Mouse (Mus musculus) kidney, adult 2 months (tissue): ENCODE results near the gene Nectin4. TPM values are rescaled to one million over a fixed set of nuclear protein-coding genes. Genes with fewer than 3 reads are reported as not detected.

ENCODE experiments used
- DNase-seq: peaks from one replicate; pipeline ENCODE4 v3.0.0; 2021
- H3K27ac ChIP-seq: fragments of 200-500 bp; 2 replicates; pipeline ENCODE4 v1.5.1; 2012; ENCODE audit warnings: low read depth, low read length, control low read depth, inconsistent platforms; ENCODE audit not compliant: insufficient read depth
- H3K27me3 ChIP-seq: fragments of 200-500 bp; replicated peaks from 2 replicates; pipeline ENCODE4 v1.6.1; 2012; ENCODE audit warnings: mild to moderate bottlenecking, moderate library complexity, low read length, inconsistent platforms; ENCODE audit not compliant: control insufficient read depth, insufficient read depth
- H3K36me3 ChIP-seq: fragments of 200-500 bp; 2 replicates; pipeline ENCODE4 v1.6.1; 2012; ENCODE audit warnings: mild to moderate bottlenecking, moderate library complexity, low read length, inconsistent platforms; ENCODE audit not compliant: control insufficient read depth, insufficient read depth
- H3K4me1 ChIP-seq: fragments of 200-500 bp; 2 replicates; pipeline ENCODE4 v1.6.1; 2011; ENCODE audit warnings: low read length; ENCODE audit not compliant: control insufficient read depth, insufficient read depth
- H3K4me3 ChIP-seq: fragments of 200-500 bp; 2 replicates; pipeline ENCODE4 v1.5.1; 2011; ENCODE audit warnings: mild to moderate bottlenecking, low read depth, low read length, control low read depth; ENCODE audit not compliant: insufficient read depth
- CTCF ChIP-seq: fragments of 200-500 bp; conservative IDR thresholded peaks from 2 replicates; pipeline ENCODE4 v1.5.1; 2011; ENCODE audit warnings: low read depth, mild to moderate bottlenecking, control low read depth, low read length, moderate library complexity, mixed read lengths; ENCODE audit not compliant: insufficient read depth, insufficient read length
- POLR2A ChIP-seq: fragments of 200-500 bp; IDR thresholded peaks from one replicate; pipeline ENCODE4 v1.6.1; 2011; ENCODE audit warnings: low read depth, low read length, control low read depth
- WGBS: fragments of 180-500 bp; shearing (Covaris S2); methylation state at CpG from one replicate; pipeline ENCODE4 v1.1.7; 2018; 5-methylcytosine and 5-hydroxymethylcytosine counted together
- polyA plus RNA-seq: library from polyadenylated mRNA; depleted of rRNA; stranded (reverse); fragments of >200 nt; gene quantifications from 2 replicates; pipeline ENCODE4 v1.2.3, GENCODE M21; 2012

The Nectin4 gene
- polyA plus RNA-seq, 1 experiment: 2.3 TPM

- peak overlapping the region; percentile 11; the same call in 1 of the 2 replicates for H3K27ac ChIP-seq
- 8% methylated on average over 26 of the region's 26 CpGs for WGBS
- no peak for TF ChIP-seq CTCF
- TF ChIP-seq POLR2A: no peak
- H3K27me3 ChIP-seq: no peaks in the 10 kb centered on the region
- H3K36me3 ChIP-seq: no peaks in the 10 kb centered on the region
- DNase-seq: no peak
- peak overlapping the region; percentile 69 for H3K4me3 ChIP-seq
- H3K4me1 ChIP-seq: no peaks in the 10 kb centered on the region; the same call in 1 of the 2 replicates
These were observed 9.6 kb upstream of the Nectin4 start for GRCm38 (mm10) chr1:171360253-171360652.

GRCm38 (mm10) chr1:171360656-171361055 lies 9.2 kb upstream of the Nectin4 start, which contains the start of gene Klhdc9:
Klhdc9 (minus strand) TSS chr1:171360798.
- Histone ChIP-seq H3K27me3 (no peaks in the 10 kb centered on the region), H3K4me1 (no peaks in the 10 kb centered on the region; the same call in 1 of the 2 replicates), H3K36me3 (no peaks in the 10 kb centered on the region), H3K4me3 (peak within 1 kb of the TSS; percentile 69), H3K27ac (peak within 1 kb of the TSS; percentile 58; the same call in 1 of the 2 replicates)
- TF ChIP-seq CTCF: no peak
- no peak for TF ChIP-seq POLR2A
- WGBS: 2% methylated on average over 21 of the region's 21 CpGs
- DNase-seq: peak; percentile 90

- H3K36me3 ChIP-seq: no peaks in the 10 kb centered on the region
- peak; percentile 78 for DNase-seq
- no peaks in the 10 kb centered on the region for H3K27me3 ChIP-seq
- no peaks in the 10 kb centered on the region; the same call in 1 of the 2 replicates for H3K4me1 ChIP-seq
- H3K4me3 ChIP-seq: peak overlapping the region; percentile 69
- 37% methylated on average over 16 of the region's 16 CpGs for WGBS
- H3K27ac ChIP-seq: peak overlapping the region; percentile 58; the same call in 1 of the 2 replicates
- TF ChIP-seq POLR2A: no peak
- peak; percentile 86 for TF ChIP-seq CTCF
These were observed 8.5 kb upstream of the Nectin4 start for GRCm38 (mm10) chr1:171361106-171362103.

- no peaks in the 10 kb centered on the region for H3K36me3 ChIP-seq
- TF ChIP-seq POLR2A: no peak
- no peak for TF ChIP-seq CTCF
- H3K4me1 ChIP-seq: no peaks in the 10 kb centered on the region; the same call in 1 of the 2 replicates
- no peak overlapping the region for H3K27ac ChIP-seq
- 67% methylated on average over 7 of the region's 7 CpGs for WGBS
- H3K4me3 ChIP-seq: no peak overlapping the region
- DNase-seq: no peak
- no peaks in the 10 kb centered on the region for H3K27me3 ChIP-seq
These were observed 4.0 kb upstream of the Nectin4 start for GRCm38 (mm10) chr1:171365934-171366333.

- H3K36me3 ChIP-seq: no peaks in the 10 kb centered on the region
- DNase-seq: no peak
- 76% methylated on average over 3 of the region's 3 CpGs for WGBS
These were observed 3.0 kb downstream of the Nectin4 start for GRCm38 (mm10) chr1:171372880-171373279.

GRCm38 (mm10) chr1:171373946-171374345 lies 4.0 kb downstream of the Nectin4 start:
- WGBS: 7% methylated on average over 4 of the region's 4 CpGs
- Histone ChIP-seq H3K27ac (no peak overlapping the region), H3K4me3 (no peak overlapping the region), H3K4me1 (no peaks in the 10 kb centered on the region; the same call in 1 of the 2 replicates), H3K27me3 (no peaks in the 10 kb centered on the region), H3K36me3 (no peaks in the 10 kb centered on the region)
- DNase-seq: no peak
- TF ChIP-seq POLR2A (no peak), CTCF (no peak)

More at GRCm38 (mm10) chr1:171372880-171373279, 3.0 kb downstream of the Nectin4 start:
- H3K4me1 ChIP-seq: no peaks in the 10 kb centered on the region; the same call in 1 of the 2 replicates
- H3K4me3 ChIP-seq: no peak overlapping the region
- no peak overlapping the region for H3K27ac ChIP-seq
- TF ChIP-seq POLR2A (no peak), CTCF (no peak)
- no peaks in the 10 kb centered on the region for H3K27me3 ChIP-seq

GRCm38 (mm10) chr1:171375646-171376097 lies 5.8 kb downstream of the Nectin4 start:
- Histone ChIP-seq H3K4me1 (no peaks in the 10 kb centered on the region), H3K4me3 (no peak overlapping the region), H3K27me3 (no peaks in the 10 kb centered on the region), H3K27ac (no peak overlapping the region), H3K36me3 (no peaks in the 10 kb centered on the region)
- DNase-seq: no peak
- TF ChIP-seq POLR2A: no peak
- TF ChIP-seq CTCF: no peak
- 50% methylated on average over 9 of the region's 9 CpGs for WGBS
